In the genomic region with DNA sequence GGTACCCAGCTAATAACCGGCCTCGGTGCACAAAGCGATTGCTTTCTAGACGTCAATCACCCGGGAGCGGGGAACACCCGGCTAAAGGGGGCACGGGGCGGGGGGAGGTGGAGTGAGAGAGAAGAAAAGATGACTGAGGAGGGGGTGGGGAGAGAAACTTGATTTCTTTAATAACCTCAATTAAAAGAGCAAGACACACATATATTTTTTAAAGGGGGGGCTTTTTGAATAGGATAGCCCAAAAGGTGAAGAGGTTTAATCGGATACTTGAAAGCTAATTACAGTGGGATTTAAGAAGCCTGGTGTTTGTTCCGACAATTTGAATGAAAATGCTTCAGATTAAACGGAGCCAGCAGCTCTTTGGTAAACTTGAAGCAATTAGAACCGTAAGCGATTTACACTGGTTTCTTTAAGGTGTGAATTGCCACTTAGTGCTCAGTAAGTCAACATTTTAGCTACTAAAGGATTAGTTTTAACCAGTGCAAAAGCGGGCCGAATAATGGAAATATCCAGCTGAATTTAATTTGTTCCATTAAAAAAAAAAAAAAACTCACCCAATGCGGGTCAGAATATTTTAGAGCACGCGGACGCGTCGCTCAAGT, we compare ENCODE assay signal across 8 mouse cellular contexts. TPM values are rescaled to one million over a fixed set of nuclear protein-coding genes. Genes with fewer than 3 reads are reported as not detected.
DNase-seq lines count a peak whose midpoint lies in the region; ATAC-seq and TF ChIP-seq lines count a peak whose summit lies in the region.

No protein-coding gene starts in this region.

- no peaks in the 10 kb centered on the region for H3K36me3 ChIP-seq in heart, embryonic 10.5 days
- no peaks in the 10 kb centered on the region for H3K36me3 ChIP-seq in forebrain, postnatal 0 days (ENCODE audit: insufficient read depth)
- no peaks in the 10 kb centered on the region for H3K36me3 ChIP-seq in liver, postnatal 0 days (replicated peaks; ENCODE audit: insufficient read depth, low read length)

- H3K4me1 ChIP-seq in heart, embryonic 10.5 days = peaks cover 20% of the 10 kb centered on the region
- H3K4me1 ChIP-seq in forebrain, postnatal 0 days (ENCODE audit: insufficient read depth) = no peaks in the 10 kb centered on the region
- peaks cover 6% of the 10 kb centered on the region; the same call in 1 of the 2 replicates for H3K4me1 ChIP-seq in liver, postnatal 0 days (ENCODE audit: insufficient read depth)

- H3K9me3 ChIP-seq in heart, embryonic 10.5 days = no peaks in the 10 kb centered on the region
- no peaks in the 10 kb centered on the region for H3K9me3 ChIP-seq in forebrain, postnatal 0 days (ENCODE audit: low read length)
- no peaks in the 10 kb centered on the region for H3K9me3 ChIP-seq in liver, postnatal 0 days (ENCODE audit: low read length)

- no peak for TF ChIP-seq EP300 in liver, postnatal 0 days (IDR thresholded peaks at IDR 0.05; ENCODE audit: low read depth)

- H3K9ac ChIP-seq in forebrain, postnatal 0 days = peak overlapping the region; percentile 28; the same call in 1 of the 2 replicates
- H3K9ac ChIP-seq in liver, postnatal 0 days (replicated peaks) = no peak overlapping the region

- H3K4me2 ChIP-seq in forebrain, postnatal 0 days (ENCODE audit: low read depth) = peak overlapping the region; percentile 59
- peak overlapping the region; percentile 52 for H3K4me2 ChIP-seq in liver, postnatal 0 days (ENCODE audit: low read depth, low read length)

- peak overlapping the region; percentile 69 for H3K27ac ChIP-seq in heart, embryonic 10.5 days
- H3K27ac ChIP-seq in forebrain, postnatal 0 days (ENCODE audit: low read depth, low read length) = no peak overlapping the region
- no peak overlapping the region for H3K27ac ChIP-seq in liver, postnatal 0 days (ENCODE audit: low read depth)

- no peak for ATAC-seq in forebrain, postnatal 0 days
- ATAC-seq in liver, postnatal 0 days = no peak
- no peak for ATAC-seq in cerebellum, adult (ENCODE audit: insufficient number of reproducible peaks, low FRiP score, low TSS enrichment)

- DNase-seq in heart, embryonic 10.5 days (ENCODE audit: low spot score) = no peak
- DNase-seq in heart, postnatal 10 days = no peak
- DNase-seq in ES-CJ7 (ENCODE audit: low read depth, low spot score) = peak; percentile 34
- peak; percentile 79 for DNase-seq in forebrain, postnatal 0 days
- no peak for DNase-seq in liver, postnatal 0 days
- DNase-seq in spleen, adult 18-20 months = no peak
- DNase-seq in right cerebral cortex, postnatal 36 days (ENCODE audit: low spot score in 2 of 2) = no peak

- peaks cover 86% of the 10 kb centered on the region for H3K27me3 ChIP-seq in heart, embryonic 10.5 days (ENCODE audit: insufficient read depth, poor library complexity, severe bottlenecking)
- peaks cover 69% of the 10 kb centered on the region for H3K27me3 ChIP-seq in forebrain, postnatal 0 days (ENCODE audit: insufficient read depth, low read length)
- peaks cover 89% of the 10 kb centered on the region for H3K27me3 ChIP-seq in liver, postnatal 0 days (ENCODE audit: insufficient read depth, low read length)

- intact Hi-C loops in heart, postnatal 10 days (cut with DNase I) = loop anchor here (5.0 kb wide), 1 partner anchor 382 kb away; no protein-coding TSS in a partner anchor

- peak overlapping the region; percentile 63 for H3K4me3 ChIP-seq in heart, embryonic 10.5 days
- peak overlapping the region; percentile 35 for H3K4me3 ChIP-seq in forebrain, postnatal 0 days (ENCODE audit: low read depth, low read length)
- peak overlapping the region; percentile 34; the same call in 1 of the 2 replicates for H3K4me3 ChIP-seq in liver, postnatal 0 days (ENCODE audit: low read depth, low read length)

- TF ChIP-seq CTCF in forebrain, postnatal 0 days (IDR thresholded peaks at IDR 0.05; ENCODE audit: low read depth) = no peak
- no peak for TF ChIP-seq CTCF in liver, postnatal 0 days (IDR thresholded peaks at IDR 0.05; ENCODE audit: low read depth)

- under 1% methylated on average over 22 of the region's 22 CpGs for WGBS in heart, embryonic 10.5 days
- under 1% methylated on average over 22 of the region's 22 CpGs for WGBS in forebrain, postnatal 0 days
- WGBS in liver, postnatal 0 days (ENCODE audit: insufficient replicate concordance) = 2% methylated on average over 22 of the region's 22 CpGs

RNA-seq across cellular contexts. Expression of a gene that starts 1.6 kb away (rescaled TPM):
- polyA plus RNA-seq in heart, embryonic 10.5 days (2016; fragmentation: Nextera tagmentation; extraction: Ambion mirVana) = 0.84 and 1.0 TPM in 2 replicates
- total RNA-seq in heart, postnatal 10 days (2021) = under 1 TPM in 1 of 2 experiments, not detected in 1; 0.48 TPM
- total RNA-seq in forebrain, postnatal 0 days (2014; rRNA removed) = 13.4 and 24.2 TPM in 2 replicates
- polyA plus RNA-seq in forebrain, postnatal 0 days (2015; fragmentation: Nextera tagmentation; extraction: Ambion mirVana) = 18.9 and 21.6 TPM in 2 replicates
- polyA plus RNA-seq in liver, postnatal 0 days (2015; fragmentation: Nextera tagmentation; extraction: Ambion mirVana) = not detected in 2 replicates

Comparison
In these comparisons a context has a peak if more than half of its experiments do, and no peak if none do; other contexts are left out.
1. DNase-seq: peak in ES-CJ7 (single experiment) and forebrain, postnatal 0 days (single experiment); none in heart, embryonic 10.5 days (single experiment), heart, postnatal 10 days (0 of 2), liver, postnatal 0 days (single experiment), spleen, adult 18-20 months (0 of 2) and right cerebral cortex, postnatal 36 days (0 of 2).
2. Peak in every context shown above with its lines, with median percentiles within 50 percentile points of each other: H3K4me3 ChIP-seq.